In the genomic region with DNA sequence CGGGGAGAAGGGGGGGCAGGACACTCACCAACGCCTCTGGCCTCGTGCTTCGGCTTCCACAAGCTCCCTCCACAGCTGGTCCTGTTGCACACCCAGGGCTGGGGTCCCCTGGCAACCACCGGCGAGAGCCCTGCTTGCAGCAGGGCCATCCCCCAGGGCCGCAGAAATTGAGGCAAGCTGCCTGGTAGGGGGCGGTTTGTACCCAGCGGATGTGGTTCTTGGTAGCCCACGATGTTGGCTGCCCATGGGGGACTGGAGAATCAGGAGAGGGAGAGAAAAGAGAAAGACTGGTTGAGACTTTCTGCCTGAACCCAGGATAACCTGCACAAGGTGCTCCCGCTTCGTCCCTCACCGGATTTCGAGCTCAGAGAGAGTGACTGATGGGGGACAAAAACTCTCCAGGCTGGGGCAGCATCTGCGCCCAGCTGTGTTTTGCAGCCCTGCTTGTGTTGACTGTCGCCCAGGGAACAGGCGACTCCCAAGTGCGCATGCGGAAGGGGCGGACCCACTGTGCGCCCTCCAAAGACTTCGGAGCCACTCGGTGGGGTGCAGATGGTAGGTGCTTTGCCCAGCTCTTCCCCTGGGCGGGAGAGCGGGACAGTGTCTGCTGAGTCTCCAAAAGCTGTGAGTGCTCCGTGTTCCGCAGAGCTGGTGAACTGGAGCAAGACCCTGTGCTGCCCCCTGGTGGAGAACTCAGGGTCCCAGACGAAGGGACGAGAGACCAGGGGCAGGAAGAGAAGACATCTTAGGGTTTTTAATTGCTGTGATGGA, we compare ENCODE assay signal across 8 mouse cellular contexts. TPM values are rescaled to one million over a fixed set of nuclear protein-coding genes. Genes with fewer than 3 reads are reported as not detected.
A peak's percentile ranks its signal among the peaks of the same experiment; 100 is the strongest.
DNase-seq lines count a peak whose midpoint lies in the region; ATAC-seq and TF ChIP-seq lines count a peak whose summit lies in the region.

A gene (minus strand): TSS at position 628 of the 771 bp plus-strand sequence.

- peaks cover 2% of the 10 kb centered on the region for H3K4me1 ChIP-seq in hindbrain, embryonic 16.5 days (ENCODE audit: control insufficient read depth, insufficient read depth, low read depth, low read length)

- H3K4me2 ChIP-seq in hindbrain, embryonic 16.5 days (ENCODE audit: low read length) = peak within 1 kb of the TSS; percentile 51

- WGBS in hindbrain, embryonic 16.5 days = 7% methylated on average over 29 of the region's 29 CpGs

- no peak within 1 kb of the TSS for H3K27ac ChIP-seq in gastrocnemius, adult 2 months
- H3K27ac ChIP-seq in hindbrain, embryonic 16.5 days (ENCODE audit: low read depth, low read length) = no peak within 1 kb of the TSS

- H3K36me3 ChIP-seq in hindbrain, embryonic 16.5 days (ENCODE audit: control insufficient read depth, insufficient read depth, low read length) = no peaks in the 10 kb centered on the region

- TF ChIP-seq CTCF in gastrocnemius, adult 2 months (IDR thresholded peaks at IDR 0.05) = peak; percentile 83

- intact Hi-C loops in gastrocnemius, adult 2 months (cut with DNase I) = loop anchor here (1.0 kb wide), 1 partner anchor 203 kb away; no protein-coding TSS in a partner anchor
- intact Hi-C loops in left cerebral cortex, postnatal 25 days (cut with DNase I) = loop anchor here (2.0 to 10.0 kb wide), 3 partner anchors 202 to 446 kb away; no protein-coding TSS in a partner anchor

- H3K9me3 ChIP-seq in hindbrain, embryonic 16.5 days (ENCODE audit: control insufficient read depth, low read length) = peaks cover 4% of the 10 kb centered on the region; the same call in 1 of the 2 replicates

- H3K4me3 ChIP-seq in gastrocnemius, adult 2 months = peak within 1 kb of the TSS; percentile 67
- peak within 1 kb of the TSS; percentile 31 for H3K4me3 ChIP-seq in hindbrain, embryonic 16.5 days (ENCODE audit: low read length)

- H3K27me3 ChIP-seq in hindbrain, embryonic 16.5 days (replicated peaks; ENCODE audit: control insufficient read depth, insufficient read depth, low read length) = no peaks in the 10 kb centered on the region

- peak; percentile 69 for ATAC-seq in hindbrain, embryonic 16.5 days
- ATAC-seq in megakaryocyte-erythroid progenitor cell, adult 5-6 weeks (replicated peaks; ENCODE audit: low FRiP score, low TSS enrichment, poor library complexity, severe bottlenecking) = peak; percentile 79

- H3K9ac ChIP-seq in hindbrain, embryonic 16.5 days (ENCODE audit: low read depth, low read length) = peak within 1 kb of the TSS; percentile 15

- peak; percentile 93 for DNase-seq in ZHBTc4 (ENCODE audit: low read depth, low spot score)
- peak; percentile 62 to 77 for DNase-seq in cerebellum, postnatal 25 days
- peak; percentile 90 for DNase-seq in gastrocnemius, adult 2 months
- DNase-seq in left cerebral cortex, postnatal 25 days (ENCODE audit: low spot score in 2 of 2) = peak; percentile 59 to 64
- DNase-seq in right cerebral cortex, postnatal 14 days = peak; percentile 80
- peak; percentile 72 to 75 for DNase-seq in urinary bladder, postnatal 36 days (ENCODE audit: low spot score in 2 of 2)

RNA-seq across cellular contexts. Expression of the gene that starts here (rescaled TPM):
- total RNA-seq in gastrocnemius, adult 2 months (2021) = not detected
- polyA plus RNA-seq in hindbrain, embryonic 16.5 days (2015; fragmentation: Nextera tagmentation; extraction: Ambion mirVana) = 8.2 and 9.1 TPM in 2 replicates
- total RNA-seq in left cerebral cortex, postnatal 25 days (2021) = under 1 TPM; 0.60 to 0.87 TPM
- not detected in 2 replicates for total RNA-seq in megakaryocyte-erythroid progenitor cell, adult 5-6 weeks (2014; fragmentation: Nextera tagmentation)
- total RNA-seq in megakaryocyte-erythroid progenitor cell, adult 5-6 weeks (2017) = not detected in 2 replicates

Comparison
In these comparisons a context has a peak if more than half of its experiments do, and no peak if none do; other contexts are left out.
1. Peak in DNase-seq and H3K4me3 ChIP-seq in gastrocnemius, adult 2 months; RNA of the gene not detected or under 1 TPM.
2. Peak in DNase-seq in left cerebral cortex, postnatal 25 days; RNA of the gene not detected or under 1 TPM.
3. Peak in ATAC-seq in megakaryocyte-erythroid progenitor cell, adult 5-6 weeks; RNA of the gene not detected or under 1 TPM.